Mouse (Mus musculus): ENCODE measurements around the gene Magi1.

Gene Magi1

GRCm38 (mm10) chr6:93826875-93827274 lies 456.8 kb downstream of the Magi1 start:
- DNase-seq (ENCODE audit: low spot score in 2 of 2), result no peak

- no peak for DNase-seq (ENCODE audit: low spot score in 2 of 2)
Observed at GRCm38 (mm10) chr6:93822221-93822897, 461.4 kb downstream of the Magi1 start.

GRCm38 (mm10) chr6:93821512-93821911 lies 462.2 kb downstream of the Magi1 start:
- no peak for DNase-seq (ENCODE audit: low spot score in 2 of 2)

- DNase-seq (ENCODE audit: low spot score in 2 of 2), result peak; percentile 56 to 90
Observed at GRCm38 (mm10) chr6:93819888-93820287, 463.8 kb downstream of the Magi1 start.

GRCm38 (mm10) chr6:93819282-93819681 lies 464.4 kb downstream of the Magi1 start:
- DNase-seq (ENCODE audit: low spot score in 2 of 2), result no peak

- no peak for DNase-seq (ENCODE audit: low spot score in 2 of 2)
Observed at GRCm38 (mm10) chr6:93818494-93818893, 465.2 kb downstream of the Magi1 start.

GRCm38 (mm10) chr6:93805407-93805936 lies 478.2 kb downstream of the Magi1 start:
- no peak for DNase-seq (ENCODE audit: low spot score in 2 of 2)

- DNase-seq (ENCODE audit: low spot score in 2 of 2), result no peak
Observed at GRCm38 (mm10) chr6:93802390-93802789, 481.3 kb downstream of the Magi1 start.

GRCm38 (mm10) chr6:93800465-93800864 lies 483.3 kb downstream of the Magi1 start:
- no peak for DNase-seq (ENCODE audit: low spot score in 2 of 2)

- DNase-seq (ENCODE audit: low spot score in 2 of 2), result no peak
Observed at GRCm38 (mm10) chr6:93792309-93793215, 491.2 kb downstream of the Magi1 start.

- DNase-seq (ENCODE audit: low spot score in 2 of 2), result no peak
Observed at GRCm38 (mm10) chr6:93789721-93790120, 494.0 kb downstream of the Magi1 start.

GRCm38 (mm10) chr6:93787042-93787441 lies 496.7 kb downstream of the Magi1 start:
- DNase-seq (ENCODE audit: low spot score in 2 of 2), result no peak

- DNase-seq (ENCODE audit: low spot score in 2 of 2), result no peak
Observed at GRCm38 (mm10) chr6:93786220-93786619, 497.5 kb downstream of the Magi1 start.

GRCm38 (mm10) chr6:93771081-93771480 lies 512.6 kb downstream of the Magi1 start:
- no peak for DNase-seq (ENCODE audit: low spot score in 2 of 2)

- no peak for DNase-seq (ENCODE audit: low spot score in 2 of 2)
Observed at GRCm38 (mm10) chr6:93770283-93771025, 513.3 kb downstream of the Magi1 start.

GRCm38 (mm10) chr6:93758114-93758513 lies 525.6 kb downstream of the Magi1 start:
- no peak for DNase-seq (ENCODE audit: low spot score in 2 of 2)

- peak; percentile 62 to 84 for DNase-seq (ENCODE audit: low spot score in 2 of 2)
Observed at GRCm38 (mm10) chr6:93757353-93758087, 526.2 kb downstream of the Magi1 start.

- no peak for DNase-seq (ENCODE audit: low spot score in 2 of 2)
Observed at GRCm38 (mm10) chr6:93743145-93743544, 540.6 kb downstream of the Magi1 start.

GRCm38 (mm10) chr6:93739786-93740185 lies 543.9 kb downstream of the Magi1 start:
- DNase-seq (ENCODE audit: low spot score in 2 of 2), result no peak

GRCm38 (mm10) chr6:93737083-93737482 lies 546.6 kb downstream of the Magi1 start:
- no peak for DNase-seq (ENCODE audit: low spot score in 2 of 2)

- DNase-seq (ENCODE audit: low spot score in 2 of 2), result no peak
Observed at GRCm38 (mm10) chr6:93736071-93736470, 547.6 kb downstream of the Magi1 start.
